Mouse (Mus musculus) T-helper 2 cell (primary cell): ENCODE measurements around the gene Otud3.
"Not testable (repeated sequence)": the region's sequence is repeated elsewhere in the genome, so short reads cannot be mapped to it uniquely, and the experiment has no call there.

Source experiments
- in situ Hi-C: fragments of 300-600 bp; cut with MboI, MseI; formaldehyde crosslinking; loops from one replicate; pipeline ENCODE4 v1.15.1; 2025; ENCODE audit warnings: high pct_unique_total_duplicates

The Otud3 gene

GRCm38 (mm10) chr4:138892655-138893054, 21.1 kb downstream of the Otud3 start:
- in situ Hi-C loops = no loop called here

DNA sequence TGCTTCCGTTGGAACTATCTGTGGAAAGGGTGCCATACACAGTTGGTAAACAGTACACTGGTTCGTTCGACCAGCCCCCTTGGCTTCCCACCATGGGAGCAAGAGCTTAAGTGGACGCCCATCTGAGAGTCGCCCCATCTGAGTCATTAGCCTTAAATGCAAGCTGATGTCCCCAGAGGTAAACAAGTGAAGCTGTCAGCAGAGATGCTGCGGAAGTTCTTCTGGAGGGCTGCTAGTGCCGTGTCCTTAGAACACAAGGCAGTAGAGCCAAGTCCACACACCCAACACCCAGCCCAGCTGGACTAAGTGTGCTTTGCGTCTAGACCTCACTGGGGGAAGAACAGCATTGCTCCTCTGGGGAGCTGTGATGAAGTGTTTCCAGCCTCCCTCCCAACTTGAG, 24.1 kb downstream of the Otud3 start:
- in situ Hi-C loops = no loop called here

DNA sequence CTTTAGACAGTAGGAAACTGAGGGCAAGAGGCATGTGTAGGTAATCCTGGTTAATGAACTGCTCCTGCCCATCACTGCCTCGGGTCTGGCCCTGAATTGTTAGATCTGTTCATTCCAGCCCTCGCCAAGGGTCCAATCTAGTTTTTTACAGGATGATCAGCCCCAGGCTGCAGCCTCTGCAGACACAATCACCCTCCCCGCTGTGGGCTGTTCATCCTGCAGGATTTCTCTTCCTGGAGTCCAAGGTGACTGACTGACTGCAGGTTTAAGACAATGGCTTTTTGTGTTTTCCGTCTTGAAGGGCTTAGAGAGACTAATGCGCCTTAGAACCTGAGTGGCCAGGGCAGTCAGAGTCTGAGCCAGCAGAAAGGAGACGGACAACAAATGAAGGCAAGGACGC, 24.6 kb downstream of the Otud3 start:
- in situ Hi-C loops = no loop called here

DNA sequence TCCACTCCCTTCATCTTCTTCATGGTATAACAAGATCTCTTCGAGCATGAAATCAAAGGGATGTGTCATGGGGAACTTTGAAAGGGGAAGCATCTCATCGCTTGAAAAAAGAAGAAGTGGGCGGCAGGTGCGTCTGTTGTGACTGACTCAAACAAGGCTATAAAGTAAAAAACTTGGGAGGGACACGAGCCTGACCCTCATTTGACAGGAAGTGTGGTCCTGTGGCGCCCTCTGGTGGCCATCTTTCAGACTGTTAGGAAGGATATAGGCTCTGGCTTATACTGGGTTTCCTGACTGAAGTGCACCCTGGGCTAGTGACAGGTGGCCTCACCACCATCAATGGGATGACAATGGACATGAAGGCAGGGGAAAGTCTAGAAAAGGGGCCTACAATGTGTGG, 29.5 kb downstream of the Otud3 start:
- in situ Hi-C loops = no loop called here

DNA sequence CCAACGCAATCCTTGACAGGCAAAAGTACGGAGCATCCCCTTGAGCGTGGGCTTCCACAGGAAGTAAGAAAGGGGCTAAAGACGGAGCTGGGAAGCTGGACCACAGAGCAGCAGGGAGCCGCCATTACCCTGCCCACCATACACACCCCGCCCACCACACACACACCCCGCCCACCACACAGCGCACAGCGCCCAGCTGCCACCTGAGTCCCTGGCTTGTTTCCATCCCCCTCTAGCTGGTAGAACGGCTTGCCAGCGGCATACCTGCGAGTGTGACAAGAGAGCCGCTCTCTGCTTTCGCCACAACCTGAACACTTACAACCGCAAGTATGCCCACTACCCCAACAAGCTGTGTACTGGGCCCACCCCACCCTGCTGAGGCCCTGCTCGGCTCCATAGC, 31.6 kb downstream of the Otud3 start:
- in situ Hi-C loops = no loop called here

DNA sequence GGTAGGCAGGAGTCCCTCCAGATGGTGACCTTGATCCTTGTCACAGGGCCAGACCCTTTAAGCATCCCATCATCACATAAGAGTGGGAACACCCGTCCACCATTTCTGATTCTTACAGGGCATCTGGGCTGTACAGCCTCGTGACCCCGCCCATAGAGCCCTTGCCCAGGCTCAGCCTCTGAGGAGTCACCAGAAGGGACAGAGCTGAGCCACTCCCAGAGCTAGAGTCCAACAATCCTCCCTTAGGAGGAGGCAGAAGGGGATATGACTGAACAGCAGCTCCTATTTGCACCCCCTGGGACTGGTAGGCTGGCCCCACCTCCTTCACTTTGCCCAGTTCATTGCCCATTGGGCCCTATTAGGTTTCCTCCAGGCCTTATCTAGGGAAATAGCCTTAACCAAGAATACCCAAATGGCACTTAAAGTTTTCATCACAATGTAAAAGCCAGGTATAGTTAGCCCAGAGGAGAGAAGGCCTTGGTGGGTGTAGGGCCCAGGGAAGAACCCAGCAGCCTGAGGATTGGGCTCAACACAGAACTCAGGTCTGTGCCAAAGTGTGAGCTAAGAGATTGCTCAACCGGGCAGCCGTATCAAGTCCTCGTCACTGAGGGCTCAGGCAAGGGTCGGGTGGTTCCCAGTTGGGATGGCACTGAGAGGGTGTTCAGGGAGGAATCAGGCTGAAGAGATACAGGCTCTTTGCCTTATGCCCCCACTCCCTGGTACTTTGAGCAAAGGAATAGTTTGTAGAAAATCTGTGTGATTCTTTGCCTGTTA, 32.7 kb downstream of the Otud3 start:
- in situ Hi-C loops = no loop called here

DNA sequence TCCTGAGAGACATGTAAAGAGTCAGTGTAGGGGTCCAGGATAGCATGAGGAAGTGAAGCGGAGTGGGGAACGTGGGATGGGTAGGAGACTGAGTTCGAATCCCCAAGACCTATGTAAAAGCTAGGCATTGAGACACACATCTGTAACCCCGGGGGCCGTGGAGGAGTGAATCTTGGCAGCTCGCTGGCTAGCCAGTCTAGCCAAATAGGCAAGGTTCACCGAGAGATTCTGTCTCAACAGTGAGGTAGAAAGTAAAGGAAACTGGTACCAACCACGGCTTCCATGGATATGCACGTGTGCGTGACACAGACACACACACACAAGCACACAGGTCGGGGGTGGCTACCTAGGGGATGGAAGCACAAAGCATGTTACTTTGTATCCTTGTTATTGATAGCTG, 33.9 kb downstream of the Otud3 start:
- in situ Hi-C loops = no loop called here

GRCm38 (mm10) chr4:138878783-138879182, 35.0 kb downstream of the Otud3 start:
- in situ Hi-C loops = no loop called here

DNA sequence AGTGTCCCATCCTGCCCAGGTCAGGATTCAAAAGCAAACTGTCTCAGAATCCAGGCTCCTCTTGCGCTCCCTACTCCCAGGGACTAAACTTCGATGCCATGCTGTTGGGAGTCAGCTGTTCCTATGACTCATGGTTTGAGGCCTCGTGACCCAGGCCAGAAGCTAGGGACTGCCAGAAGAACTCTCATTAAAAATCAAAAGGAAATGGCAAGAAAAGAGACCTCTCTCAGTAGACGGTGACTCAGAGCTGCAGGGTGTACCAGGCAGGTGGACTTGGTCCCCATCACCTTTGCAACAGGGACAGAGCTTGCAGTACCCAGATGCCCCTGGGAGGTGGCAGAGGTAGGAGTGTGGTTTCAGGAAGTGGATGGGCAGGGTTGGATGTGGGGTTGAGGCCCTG, 36.0 kb downstream of the Otud3 start, which contains the start of gene Pla2g2e:
Pla2g2e (plus strand) TSS at position 212 of the 400 bp plus-strand sequence.
- in situ Hi-C loops = no loop called here

GRCm38 (mm10) chr4:138875986-138876385, 37.8 kb downstream of the Otud3 start:
- in situ Hi-C loops = no loop called here

DNA sequence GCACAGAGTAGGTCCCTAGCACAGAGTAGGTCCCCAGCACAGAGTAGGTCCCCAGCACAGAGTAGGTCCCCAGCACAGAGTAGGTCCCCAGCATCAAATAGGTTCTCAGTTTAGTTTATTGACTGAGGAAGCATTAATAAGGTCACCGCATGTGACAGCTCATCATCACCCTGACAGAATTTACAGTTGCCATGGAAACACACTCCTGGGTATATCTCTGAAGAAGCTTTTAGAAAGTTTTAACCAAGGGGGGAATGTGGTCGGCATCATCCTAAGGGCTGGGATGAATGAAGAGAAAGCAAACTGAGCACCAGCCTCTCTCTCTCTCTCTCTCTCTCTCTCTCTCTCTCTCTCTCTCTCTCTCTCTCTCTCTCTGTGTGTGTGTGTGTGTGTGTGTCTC, 38.5 kb downstream of the Otud3 start:
- in situ Hi-C loops = not testable (repeated sequence)

- in situ Hi-C loops = no loop called here
Observed at GRCm38 (mm10) chr4:138873864-138874263, 39.9 kb downstream of the Otud3 start, which contains the start of gene Gm13030. Gene Gm13030 (minus strand): TSS chr4:138873964.

- in situ Hi-C loops = no loop called here
Observed at GRCm38 (mm10) chr4:138868666-138869065, 45.1 kb downstream of the Otud3 start.

DNA sequence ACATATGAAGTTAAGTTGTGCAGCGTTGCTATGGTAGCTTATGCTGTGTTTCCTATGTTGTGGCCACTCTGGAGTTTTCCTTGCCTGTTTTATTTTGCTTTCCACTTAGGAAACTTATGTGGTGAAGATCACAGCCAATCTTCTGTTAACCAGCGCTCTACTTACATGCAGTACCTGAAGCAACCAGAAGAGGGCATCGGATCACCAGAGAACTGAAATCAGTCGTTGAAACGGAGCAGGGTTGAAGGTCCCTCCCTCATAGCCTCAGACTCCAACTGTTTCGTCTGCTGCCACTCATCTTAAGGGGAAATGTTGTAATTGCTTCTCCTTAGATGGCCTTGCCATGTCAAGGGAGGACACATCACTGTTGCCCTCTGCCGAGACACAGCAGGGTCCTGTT, 47.3 kb downstream of the Otud3 start:
- in situ Hi-C loops = no loop called here

- in situ Hi-C loops = no loop called here
Observed at GRCm38 (mm10) chr4:138865991-138866390, 47.8 kb downstream of the Otud3 start.

DNA sequence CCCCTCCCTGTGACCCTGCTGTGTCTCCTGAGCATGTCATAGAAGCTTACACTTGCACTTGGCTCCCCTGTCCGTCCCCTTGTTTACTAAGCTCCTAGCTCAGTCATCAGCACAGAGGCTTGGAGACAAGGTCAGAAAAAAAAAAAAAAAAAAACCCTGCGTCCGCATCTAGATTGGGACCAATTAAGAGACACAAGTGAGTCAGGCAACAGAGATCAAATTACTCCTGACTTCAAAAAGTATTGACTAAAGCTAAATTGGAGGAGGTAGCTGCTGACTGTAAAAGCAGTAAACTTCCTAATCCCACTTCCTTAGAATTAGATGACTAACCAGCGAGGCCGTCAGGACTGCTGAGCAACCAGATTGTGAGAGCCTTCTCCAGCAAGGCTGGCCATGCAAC, 48.7 kb downstream of the Otud3 start:
- in situ Hi-C loops = no loop called here

DNA sequence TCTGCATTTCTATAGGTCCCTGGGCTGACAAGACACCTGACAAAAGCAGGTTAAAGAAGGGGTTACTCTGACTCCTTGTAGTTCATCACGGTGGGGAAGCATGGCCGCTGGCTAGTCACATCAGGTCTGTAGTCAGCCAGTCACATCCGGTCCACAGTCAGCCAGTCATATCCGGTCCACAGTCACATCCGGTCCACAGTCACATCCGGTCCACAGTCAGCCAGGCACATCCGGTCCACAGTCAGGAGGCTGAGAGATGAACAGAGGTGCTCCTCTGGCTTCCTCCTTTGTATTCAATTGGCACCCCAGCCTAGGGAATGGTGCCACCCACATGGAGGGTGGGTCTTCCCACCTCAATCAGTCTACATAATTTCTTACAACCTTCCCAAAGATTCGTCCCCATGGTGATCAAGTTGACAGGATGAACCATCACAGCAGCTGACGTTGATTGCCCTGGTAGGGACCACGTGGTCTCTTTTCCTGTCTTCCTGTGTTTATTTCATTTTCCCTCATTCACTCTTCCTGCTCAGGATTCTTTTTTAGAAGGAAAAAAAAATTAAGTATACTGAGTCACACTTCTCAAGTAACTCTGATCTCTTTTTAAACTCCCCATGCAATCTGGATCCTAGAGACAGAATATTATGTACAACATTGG, 50.3 kb downstream of the Otud3 start, which contains the start of gene Pla2g5:
Pla2g5 (minus strand) TSS at position 139 of the 655 bp plus-strand sequence.
- in situ Hi-C loops = no loop called here

- in situ Hi-C loops = no loop called here
Observed at GRCm38 (mm10) chr4:138859728-138860127, 54.0 kb downstream of the Otud3 start.

GRCm38 (mm10) chr4:138859245-138859644, 54.5 kb downstream of the Otud3 start:
- in situ Hi-C loops = no loop called here

- in situ Hi-C loops = no loop called here
Observed at GRCm38 (mm10) chr4:138858446-138858845, 55.3 kb downstream of the Otud3 start.

DNA sequence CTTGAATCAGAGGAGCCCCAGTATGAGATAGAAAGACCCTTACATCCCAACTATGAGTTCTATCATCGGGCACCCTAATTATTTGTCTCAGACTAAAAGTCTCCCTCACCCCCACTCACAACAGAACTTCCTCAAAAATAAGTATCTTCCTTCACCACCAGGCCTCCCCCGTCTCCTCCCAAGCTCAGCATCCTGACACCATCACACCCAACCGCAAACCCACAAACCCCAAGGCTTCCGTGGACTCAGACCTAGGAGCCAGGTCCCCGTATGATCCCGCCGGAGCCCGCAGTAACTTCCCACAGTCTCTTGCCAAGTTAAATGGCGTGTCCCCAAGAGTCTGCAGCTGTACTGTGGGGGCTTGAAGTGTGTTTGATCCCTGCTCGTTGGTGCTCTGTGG, 56.2 kb downstream of the Otud3 start:
- in situ Hi-C loops = no loop called here

DNA sequence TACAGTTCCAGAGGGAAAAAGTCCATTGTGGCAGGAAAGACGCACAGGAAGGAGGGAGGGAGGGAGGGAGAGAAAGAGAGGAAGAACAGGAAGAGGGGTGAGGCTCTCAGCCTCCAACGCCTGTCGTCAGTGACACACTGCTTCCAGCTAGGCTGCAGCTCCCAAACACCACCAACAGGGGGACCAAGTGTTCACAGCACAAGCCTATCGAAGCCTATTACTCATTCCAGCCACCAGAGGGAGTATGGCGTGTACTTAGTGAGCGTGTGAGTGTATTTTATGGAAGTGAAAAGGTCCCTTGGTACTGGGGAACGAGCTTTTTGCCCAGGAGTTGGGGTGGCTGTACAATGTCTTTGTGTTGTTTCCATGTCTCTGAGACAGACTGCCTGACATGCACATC, 57.3 kb downstream of the Otud3 start:
- in situ Hi-C loops = no loop called here

DNA sequence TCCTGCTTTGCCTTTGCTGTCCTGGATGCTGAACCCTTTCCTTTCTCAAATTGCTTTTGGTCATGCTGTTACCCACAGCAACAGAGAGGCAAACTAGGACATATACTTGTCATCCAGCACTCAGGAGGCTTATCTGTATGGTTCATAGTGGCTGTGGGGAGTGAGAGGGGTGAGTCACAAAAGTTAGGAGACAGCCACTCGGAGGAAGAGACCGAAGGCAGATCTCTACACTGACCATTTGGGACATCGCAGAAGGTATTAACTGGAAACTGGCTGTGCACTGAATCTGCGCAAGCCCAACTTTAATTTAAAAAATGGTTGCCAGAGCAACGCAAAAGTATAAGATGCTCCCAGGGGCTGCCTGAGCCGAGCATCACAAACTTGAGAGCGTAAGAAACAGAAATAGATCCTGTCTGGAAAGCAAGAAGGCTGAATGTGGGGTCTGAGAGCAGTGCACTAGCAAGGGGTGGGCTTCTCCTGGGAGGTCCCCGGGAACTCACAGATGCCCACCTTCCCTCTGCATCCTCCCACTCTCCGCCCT, 58.6 kb downstream of the Otud3 start:
- in situ Hi-C loops = no loop called here
